Mouse (Mus musculus) layer of hippocampus, adult 9-10 months (tissue): ENCODE measurements around the gene Pdgfb.

Source experiments
- DNase-seq: peaks from one replicate; pipeline ENCODE4 v3.0.0; 2022; ENCODE audit warnings: low spot score

The Pdgfb gene

GRCm38 (mm10) chr15:80008461-80008860 lies 6.3 kb downstream of the Pdgfb start:
- DNase-seq: no peak

- no peak for DNase-seq
Observed at GRCm38 (mm10) chr15:80006156-80006555, 8.6 kb downstream of the Pdgfb start.

GRCm38 (mm10) chr15:80005436-80005835 lies 9.3 kb downstream of the Pdgfb start:
- DNase-seq: no peak

- no peak for DNase-seq
Observed at GRCm38 (mm10) chr15:80004644-80005340, 10.0 kb downstream of the Pdgfb start.

GRCm38 (mm10) chr15:80003581-80003980 lies 11.2 kb downstream of the Pdgfb start:
- no peak for DNase-seq

GRCm38 (mm10) chr15:80001601-80002000 lies 13.2 kb downstream of the Pdgfb start:
- DNase-seq: no peak

GRCm38 (mm10) chr15:80000694-80001093 lies 14.1 kb downstream of the Pdgfb start:
- no peak for DNase-seq

- no peak for DNase-seq
Observed at GRCm38 (mm10) chr15:79997988-79998387, 16.8 kb downstream of the Pdgfb start.

GRCm38 (mm10) chr15:79996781-79997180 lies 18.0 kb downstream of the Pdgfb start:
- DNase-seq: no peak

GRCm38 (mm10) chr15:79995552-79995951 lies 19.2 kb downstream of the Pdgfb start:
- no peak for DNase-seq

- no peak for DNase-seq
Observed at GRCm38 (mm10) chr15:79994566-79994965, 20.2 kb downstream of the Pdgfb start.

- DNase-seq: no peak
Observed at GRCm38 (mm10) chr15:79986182-79986581, 28.6 kb downstream of the Pdgfb start.

GRCm38 (mm10) chr15:79985471-79985870 lies 29.3 kb downstream of the Pdgfb start:
- no peak for DNase-seq

- no peak for DNase-seq
Observed at GRCm38 (mm10) chr15:79984152-79984551, 30.6 kb downstream of the Pdgfb start.

GRCm38 (mm10) chr15:79980716-79981115 lies 34.1 kb downstream of the Pdgfb start:
- DNase-seq: no peak

- DNase-seq: no peak
Observed at GRCm38 (mm10) chr15:79972186-79972585, 42.6 kb downstream of the Pdgfb start.

GRCm38 (mm10) chr15:79970940-79971339 lies 43.8 kb downstream of the Pdgfb start, which contains the start of gene Cbx7:
Cbx7 (minus strand) TSS chr15:79971119.
- DNase-seq: no peak

GRCm38 (mm10) chr15:79970491-79970890 lies 44.3 kb downstream of the Pdgfb start:
- DNase-seq: no peak

GRCm38 (mm10) chr15:79967346-79967745 lies 47.4 kb downstream of the Pdgfb start:
- DNase-seq: no peak

- DNase-seq: no peak
Observed at GRCm38 (mm10) chr15:79964376-79964775, 50.4 kb downstream of the Pdgfb start.

GRCm38 (mm10) chr15:79962661-79963060 lies 52.1 kb downstream of the Pdgfb start:
- DNase-seq: no peak

GRCm38 (mm10) chr15:79961366-79961921 lies 53.3 kb downstream of the Pdgfb start:
- no peak for DNase-seq

GRCm38 (mm10) chr15:79958418-79958817 lies 56.4 kb downstream of the Pdgfb start:
- no peak for DNase-seq

- DNase-seq: no peak
Observed at GRCm38 (mm10) chr15:79956559-79956958, 58.2 kb downstream of the Pdgfb start.
